Mouse (Mus musculus) hindbrain, embryonic 11.5 days (tissue): ENCODE data around the gene Gata2. TPM values are rescaled to one million over a fixed set of nuclear protein-coding genes. Genes with fewer than 3 reads are reported as not detected.

ENCODE experiments used
- ATAC-seq: fragments of 200-750 bp; cut with Nextera tagmentation; 2 replicates; pipeline ENCODE4 v1.8.0; 2017; ENCODE audit warnings: mild to moderate bottlenecking, moderate TSS enrichment, moderate library complexity; ENCODE audit not compliant: low FRiP score
- DNase-seq: peaks from one replicate; pipeline ENCODE4 v3.0.0-alpha.2; 2015; ENCODE audit warnings: low spot score
- H3K27ac ChIP-seq: fragments of 300-500 bp; sonication (generic); 2 replicates; pipeline ENCODE4 v1.5.1; 2014; ENCODE audit warnings: mild to moderate bottlenecking, low read depth, low read length
- H3K27me3 ChIP-seq: fragments of 300-500 bp; sonication (generic); 2 replicates; pipeline ENCODE4 v1.6.1; 2014; ENCODE audit warnings: mild to moderate bottlenecking, low read length, moderate library complexity, mixed read lengths; ENCODE audit not compliant: control insufficient read depth, insufficient read depth
- H3K36me3 ChIP-seq: fragments of 300-500 bp; sonication (generic); 2 replicates; pipeline ENCODE4 v1.6.1; 2014; ENCODE audit warnings: mild to moderate bottlenecking, low read length, moderate library complexity, mixed read lengths; ENCODE audit not compliant: control insufficient read depth, insufficient read depth
- H3K4me1 ChIP-seq: fragments of 300-500 bp; sonication (generic); replicated peaks from 2 replicates; pipeline ENCODE4 v1.6.1; 2014; ENCODE audit warnings: low read length, mixed read lengths; ENCODE audit not compliant: control insufficient read depth, insufficient read depth
- H3K4me2 ChIP-seq: fragments of 300-500 bp; sonication (generic); replicated peaks from 2 replicates; pipeline ENCODE4 v1.6.1; 2014; ENCODE audit warnings: mild to moderate bottlenecking, low read depth, low read length
- H3K4me3 ChIP-seq: fragments of 300-500 bp; sonication (generic); 2 replicates; pipeline ENCODE4 v1.5.1; 2014; ENCODE audit warnings: low read depth, low read length
- H3K9ac ChIP-seq: fragments of 300-500 bp; sonication (generic); 2 replicates; pipeline ENCODE4 v1.6.1; 2014; ENCODE audit warnings: low read depth, low read length
- H3K9me3 ChIP-seq: fragments of 300-500 bp; sonication (generic); 2 replicates; pipeline ENCODE4 v1.6.1; 2016; ENCODE audit warnings: low read length; ENCODE audit not compliant: control insufficient read depth
- WGBS: fragments of 180-500 bp; shearing (Covaris S2); extraction: QIAGEN DNeasy Blood & Tissue Kit; methylation state at CpG from one replicate; pipeline ENCODE4 v1.1.7; 2014; 5-methylcytosine and 5-hydroxymethylcytosine counted together
- polyA plus RNA-seq: library from polyadenylated mRNA; unstranded; fragments of >200 nt; fragmentation: Nextera tagmentation; extraction: Ambion mirVana; gene quantifications from 2 replicates; pipeline ENCODE4 v1.2.1, GENCODE M21; 2014

The Gata2 gene
- polyA plus RNA-seq, 1 experiment from 2014 or later = 26.3 TPM

DNA sequence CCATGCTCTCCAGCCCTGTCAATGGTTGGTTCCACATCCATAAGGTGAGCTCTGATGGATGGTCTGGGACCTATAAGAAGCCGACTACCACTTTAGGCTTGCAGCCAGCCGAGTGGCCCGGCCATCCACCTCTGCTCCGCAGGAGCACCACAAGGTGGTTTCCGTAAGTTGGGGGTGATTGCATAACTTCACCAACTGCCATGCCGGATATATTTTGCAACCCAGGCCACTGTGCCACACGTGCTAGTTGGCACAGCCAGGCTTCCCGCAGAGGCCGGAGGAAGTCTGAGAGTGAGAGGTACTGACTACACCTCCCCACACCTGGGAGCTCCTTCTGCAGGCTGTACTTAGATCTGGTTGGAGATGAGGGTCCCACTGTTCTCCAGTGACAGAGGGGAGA is 27.6 kb upstream of the Gata2 start:
- DNase-seq (no peak), ATAC-seq (no peak)
- Histone ChIP-seq H3K27ac (no peak overlapping the region), H3K9me3 (no peaks in the 10 kb centered on the region), H3K36me3 (no peaks in the 10 kb centered on the region), H3K4me3 (no peak overlapping the region), H3K9ac (no peak overlapping the region), H3K4me1 (no peaks in the 10 kb centered on the region), H3K4me2 (no peak overlapping the region), H3K27me3 (no peaks in the 10 kb centered on the region)
- WGBS = 90% methylated on average over 9 of the region's 9 CpGs

DNA sequence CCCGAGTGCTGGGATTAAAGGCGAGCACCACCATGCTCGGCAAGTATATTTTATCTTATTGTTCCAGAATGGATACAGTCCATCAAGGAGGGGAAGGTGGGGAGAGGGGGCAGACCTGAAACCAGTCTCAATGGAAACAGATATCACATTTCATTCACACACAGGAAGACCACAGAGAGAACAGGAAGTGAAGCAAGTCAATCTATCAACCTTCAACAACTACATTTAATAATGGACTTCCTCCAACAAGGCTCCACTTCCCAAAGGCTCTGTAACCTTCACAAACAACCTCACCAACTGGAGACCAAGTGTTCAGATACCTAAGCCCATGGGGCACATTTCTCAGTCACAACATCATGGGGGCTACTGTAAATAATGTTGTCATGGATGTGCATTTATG is 19.5 kb upstream of the Gata2 start:
- WGBS = 93% methylated on average over 3 of the region's 3 CpGs
- Histone ChIP-seq H3K4me1 (no peaks in the 10 kb centered on the region), H3K4me3 (no peak overlapping the region), H3K9me3 (no peaks in the 10 kb centered on the region), H3K4me2 (no peak overlapping the region), H3K9ac (no peak overlapping the region), H3K27ac (no peak overlapping the region), H3K36me3 (no peaks in the 10 kb centered on the region), H3K27me3 (no peaks in the 10 kb centered on the region)
- ATAC-seq (no peak), DNase-seq (no peak)

DNA sequence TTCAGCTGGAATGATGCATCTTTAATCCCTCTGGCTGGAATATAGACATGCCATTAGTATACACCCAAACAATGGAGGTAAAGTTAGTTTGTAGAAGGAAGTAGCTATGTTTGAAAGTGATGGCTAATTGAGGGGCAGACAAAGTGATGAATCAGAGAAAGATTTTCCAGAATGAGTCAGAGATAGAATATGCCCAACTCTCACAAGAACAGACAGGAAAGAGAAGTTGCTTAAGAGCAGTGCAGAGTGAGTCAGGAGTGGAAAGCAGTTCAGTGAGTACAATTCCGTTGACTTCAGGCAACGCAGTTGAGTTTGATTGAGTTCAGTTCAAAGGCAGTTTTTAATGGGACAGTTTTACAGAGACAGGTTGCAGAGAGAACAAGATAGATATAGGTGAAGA is 19.0 kb upstream of the Gata2 start:
- Histone ChIP-seq H3K36me3 (no peaks in the 10 kb centered on the region), H3K9me3 (no peaks in the 10 kb centered on the region), H3K4me2 (no peak overlapping the region), H3K27me3 (no peaks in the 10 kb centered on the region), H3K9ac (no peak overlapping the region), H3K4me3 (no peak overlapping the region), H3K4me1 (no peaks in the 10 kb centered on the region), H3K27ac (no peak overlapping the region)
- no peak for ATAC-seq
- WGBS = 87% methylated on average over 2 of the region's 2 CpGs
- no peak for DNase-seq

DNA sequence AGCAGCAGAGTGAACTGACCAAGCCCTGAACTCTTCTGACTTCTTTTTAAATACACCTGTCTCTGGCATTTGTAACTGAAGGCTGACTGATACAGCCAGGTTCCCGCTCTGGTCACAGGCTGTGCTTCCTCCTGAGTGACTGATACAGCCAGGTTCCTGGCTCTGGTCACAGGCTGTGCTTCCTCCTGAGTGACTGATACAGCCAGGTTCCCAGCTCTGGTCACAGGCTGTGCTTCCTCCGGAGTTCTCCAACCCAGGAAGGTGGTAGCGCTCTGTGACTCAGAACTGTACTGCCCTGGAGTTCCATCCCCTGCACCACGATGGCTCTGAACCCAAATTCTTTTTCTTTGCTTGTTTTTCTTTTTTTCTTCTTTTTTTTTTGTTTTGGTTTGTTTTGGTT is 9.0 kb upstream of the Gata2 start:
- H3K9ac ChIP-seq = no peak overlapping the region
- H3K27me3 ChIP-seq = peaks cover 26% of the 10 kb centered on the region
- WGBS = 75% methylated on average over 4 of the region's 4 CpGs
- H3K4me2 ChIP-seq = no peak overlapping the region
- H3K4me1 ChIP-seq = no peaks in the 10 kb centered on the region
- no peaks in the 10 kb centered on the region for H3K9me3 ChIP-seq
- H3K36me3 ChIP-seq = no peaks in the 10 kb centered on the region
- no peak overlapping the region for H3K4me3 ChIP-seq
- DNase-seq (no peak), ATAC-seq (no peak)
- no peak overlapping the region for H3K27ac ChIP-seq

DNA sequence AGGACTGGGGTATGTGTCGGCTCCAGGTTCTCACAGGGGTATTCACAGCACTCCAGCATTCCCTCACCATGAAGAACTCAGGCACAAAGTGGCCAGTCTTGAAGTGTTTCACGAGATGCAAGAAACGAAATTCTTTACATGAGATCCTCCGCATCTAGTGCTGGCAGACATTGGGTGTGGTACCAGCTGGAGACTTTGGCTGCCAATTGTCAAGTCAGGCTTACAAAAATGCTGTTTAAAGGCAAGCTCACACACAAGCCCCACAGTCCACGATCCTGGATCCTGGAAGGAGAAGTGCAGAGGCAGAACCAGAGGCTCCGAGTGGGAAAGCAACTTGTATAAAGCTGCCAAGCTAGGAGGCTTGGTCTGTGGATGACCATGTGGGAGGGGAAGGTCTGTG is 5.5 kb upstream of the Gata2 start:
- H3K4me2 ChIP-seq = no peak overlapping the region
- H3K9ac ChIP-seq = no peak overlapping the region
- H3K27me3 ChIP-seq = peaks cover 60% of the 10 kb centered on the region
- no peak for ATAC-seq
- no peak for DNase-seq
- no peaks in the 10 kb centered on the region for H3K9me3 ChIP-seq
- WGBS = 79% methylated on average over 6 of the region's 6 CpGs
- H3K4me3 ChIP-seq = no peak overlapping the region
- no peak overlapping the region for H3K27ac ChIP-seq
- H3K36me3 ChIP-seq = no peaks in the 10 kb centered on the region
- peaks cover 5% of the 10 kb centered on the region for H3K4me1 ChIP-seq

DNA sequence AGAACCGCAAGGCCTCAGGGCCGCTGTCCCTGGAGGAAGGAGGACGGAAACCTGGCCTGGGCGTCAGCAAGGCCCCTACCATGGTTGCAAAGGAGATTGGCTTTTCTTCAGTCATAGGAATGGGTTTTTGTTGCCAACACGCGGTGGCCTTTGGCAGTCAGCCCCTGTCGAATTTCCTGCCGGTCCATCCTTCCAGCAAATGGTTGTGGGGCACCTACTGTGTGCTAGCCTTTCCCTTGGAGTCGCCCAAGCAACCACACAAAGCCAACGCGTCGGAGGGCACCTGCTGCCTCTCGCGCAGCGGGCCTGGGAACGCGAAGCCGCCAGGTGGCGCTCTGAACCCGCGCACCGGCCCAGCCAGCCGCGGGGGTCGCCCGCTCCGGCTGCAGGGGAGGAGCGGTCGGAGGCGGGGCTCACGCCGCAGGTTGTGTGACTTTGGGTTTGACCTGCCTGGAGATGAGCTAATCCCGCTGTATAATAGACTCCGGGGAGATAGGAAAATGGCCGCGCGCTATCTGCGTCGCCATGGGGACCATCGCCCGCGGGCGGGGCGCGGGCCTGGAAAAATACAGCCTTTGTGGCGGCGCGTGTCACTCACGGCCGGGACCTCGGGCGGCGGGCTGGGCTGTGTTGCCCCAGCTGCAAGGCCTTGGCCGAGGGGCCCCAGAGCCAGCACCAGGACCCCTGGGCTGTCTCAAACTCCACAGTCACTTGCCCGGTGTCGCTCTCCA is 4.2 kb upstream of the Gata2 start:
- 1% methylated on average over 56 of the region's 56 CpGs for WGBS
- Histone ChIP-seq H3K4me3 (peak overlapping the region; percentile 36), H3K27ac (no peak overlapping the region), H3K9ac (peak overlapping the region; percentile 44; the same call in 1 of the 2 replicates), H3K4me2 (peak overlapping the region; percentile 55), H3K9me3 (no peaks in the 10 kb centered on the region), H3K27me3 (peaks cover 73% of the 10 kb centered on the region), H3K36me3 (no peaks in the 10 kb centered on the region), H3K4me1 (peaks cover 15% of the 10 kb centered on the region)
- ATAC-seq (peak; percentile 87), DNase-seq (peak; percentile 88)

DNA sequence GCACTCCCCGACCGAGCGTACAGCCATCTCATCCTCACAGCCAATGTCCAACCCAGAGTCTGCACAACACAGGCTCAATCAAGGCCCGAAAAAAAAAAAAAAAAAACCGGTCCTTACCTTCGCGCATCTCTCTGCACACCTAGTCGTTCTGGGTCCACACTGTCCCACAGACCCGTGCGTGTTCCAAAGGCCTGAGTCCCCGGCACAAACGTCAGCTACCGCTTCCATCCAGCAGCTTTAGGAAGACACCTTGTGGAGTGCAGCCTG is 3.7 kb upstream of the Gata2 start:
- H3K9me3 ChIP-seq = no peaks in the 10 kb centered on the region
- H3K27ac ChIP-seq = no peak overlapping the region
- WGBS = under 1% methylated on average over 13 of the region's 13 CpGs
- peak overlapping the region; percentile 36 for H3K4me3 ChIP-seq
- H3K9ac ChIP-seq = no peak overlapping the region
- peaks cover 15% of the 10 kb centered on the region for H3K4me1 ChIP-seq
- H3K27me3 ChIP-seq = peaks cover 78% of the 10 kb centered on the region
- no peaks in the 10 kb centered on the region for H3K36me3 ChIP-seq
- peak overlapping the region; percentile 55 for H3K4me2 ChIP-seq
- DNase-seq (no peak), ATAC-seq (no peak)

DNA sequence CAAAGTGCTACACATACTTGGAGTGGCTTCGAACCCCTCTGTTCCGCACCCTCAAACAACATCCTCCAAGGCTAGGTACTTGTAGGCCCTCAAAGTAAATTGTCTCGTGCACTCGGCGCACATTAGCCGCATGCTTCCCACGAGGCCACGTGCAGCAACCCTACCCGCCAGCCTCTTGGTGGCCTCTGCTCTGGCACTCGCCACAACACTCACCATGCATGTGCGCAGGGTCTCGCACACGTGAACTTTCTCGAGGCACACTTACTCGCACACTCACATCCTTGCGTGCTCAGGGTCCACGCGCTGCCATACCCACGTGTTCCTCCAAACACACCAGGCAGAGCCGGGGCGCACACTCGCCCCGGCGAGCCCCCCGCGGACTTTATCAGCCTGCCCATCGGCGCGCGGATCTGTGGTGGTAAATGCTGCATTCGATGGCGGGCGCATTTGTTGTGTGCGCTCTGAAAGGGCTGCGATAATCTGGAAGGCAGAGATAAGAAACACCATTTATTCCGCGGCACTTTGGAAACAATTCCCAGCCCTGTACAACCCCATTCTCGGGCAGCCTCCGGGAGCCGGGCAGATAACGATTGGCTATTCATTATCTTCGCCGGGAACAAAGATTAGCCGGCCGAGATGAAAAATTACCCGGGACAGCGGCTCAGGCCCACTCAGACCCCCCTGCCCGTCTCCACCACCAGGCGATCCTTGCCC is 3.2 kb upstream of the Gata2 start:
- ATAC-seq = peak; percentile 5; the same call in 1 of the 2 replicates
- no peak overlapping the region for H3K9ac ChIP-seq
- peaks cover 83% of the 10 kb centered on the region for H3K27me3 ChIP-seq
- H3K4me2 ChIP-seq = peak overlapping the region; percentile 55
- peak; percentile 65 for DNase-seq
- H3K4me1 ChIP-seq = peaks cover 15% of the 10 kb centered on the region
- no peak overlapping the region for H3K4me3 ChIP-seq
- H3K9me3 ChIP-seq = no peaks in the 10 kb centered on the region
- 1% methylated on average over 49 of the region's 49 CpGs for WGBS
- no peak overlapping the region for H3K27ac ChIP-seq
- no peaks in the 10 kb centered on the region for H3K36me3 ChIP-seq

DNA sequence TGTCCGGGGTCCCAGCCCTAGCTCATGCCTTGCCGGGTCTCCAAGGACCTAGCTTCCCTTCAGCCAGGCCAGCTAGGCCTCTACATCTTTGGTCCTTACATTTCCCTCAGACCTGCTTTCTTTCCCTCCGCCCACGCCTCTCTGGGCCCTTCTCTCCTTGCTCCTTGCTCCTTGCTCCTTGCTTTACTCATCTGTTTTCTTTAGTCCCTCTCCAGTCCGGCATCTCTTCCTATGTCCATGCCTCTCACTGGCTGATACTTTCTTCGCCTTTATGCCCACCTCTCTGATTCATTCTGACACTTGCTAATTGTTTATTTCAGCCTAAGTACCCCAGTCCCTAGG is 2.7 kb upstream of the Gata2 start:
- Histone ChIP-seq H3K4me2 (no peak overlapping the region), H3K4me1 (peaks cover 15% of the 10 kb centered on the region), H3K36me3 (no peaks in the 10 kb centered on the region), H3K27me3 (peaks cover 89% of the 10 kb centered on the region), H3K9ac (no peak overlapping the region), H3K27ac (no peak overlapping the region), H3K4me3 (no peak overlapping the region), H3K9me3 (no peaks in the 10 kb centered on the region)
- WGBS = 10% methylated on average over 6 of the region's 6 CpGs
- DNase-seq (peak; percentile 57), ATAC-seq (no peak)
